Mouse (Mus musculus) left cerebral cortex, adult 2 months (tissue): ENCODE data around the gene Gm10645. TPM values are rescaled to one million over a fixed set of nuclear protein-coding genes. Genes with fewer than 3 reads are reported as not detected.

Experiments used
- DNase-seq, 2 experiments: peaks; one replicate each; pipeline ENCODE4 v3.0.0; 2021 to 2022; ENCODE audit warnings: low spot score in 2 of 2, mixed read lengths in 1 of 2; ENCODE audit errors: extremely low spot score in 1 of 2
- H3K27ac ChIP-seq: fragments of 200-600 bp; 2 replicates; pipeline ENCODE4 v1.8.1; 2022
- H3K4me3 ChIP-seq: fragments of 200-600 bp; 2 replicates; pipeline ENCODE4 v1.8.1; 2022
- CTCF ChIP-seq: fragments of 200-600 bp; IDR thresholded peaks from 2 replicates; pipeline ENCODE4 v1.8.1; 2022; ENCODE audit warnings: antibody characterized with exemption, mild to moderate bottlenecking, moderate library complexity
- intact Hi-C: fragments of 180-260 bp; cut with DNase I; formaldehyde crosslinking; loops from one replicate; pipeline ENCODE4 v1.15.1; 2025
- total RNA-seq, 2 experiments: library from RNA; stranded (reverse); gene quantifications; 2 replicates each; pipeline ENCODE4 v1.2.3; 2021

Gm10645 gene
- total RNA-seq, 2 experiments from 2014 or later, result 1.5 to 1.8 TPM

DNA sequence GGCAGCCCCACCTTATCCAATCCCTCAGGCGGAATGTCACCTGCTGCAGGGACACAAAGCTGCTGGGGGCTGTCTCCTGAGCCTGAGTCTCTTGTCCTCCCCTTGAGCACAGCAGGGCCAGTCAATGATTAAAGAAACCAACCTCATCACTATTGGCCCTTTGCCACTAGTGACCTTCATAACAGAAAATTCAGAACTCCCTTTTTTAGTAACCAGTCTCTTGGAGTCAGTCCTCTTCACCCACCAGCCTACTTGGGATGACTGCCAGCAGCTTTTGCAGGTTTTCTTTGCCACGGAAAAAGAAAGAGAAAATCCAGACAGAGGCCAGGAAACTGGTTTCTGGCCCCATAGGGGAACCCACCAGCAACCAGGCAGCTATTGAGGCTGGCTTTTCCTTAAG lies 30.9 kb downstream of the Gm10645 start:
- DNase-seq, result no peak
- no peak for TF ChIP-seq CTCF
- intact Hi-C loops, result no loop called here
- H3K27ac ChIP-seq, result no peak overlapping the region
- no peak overlapping the region for H3K4me3 ChIP-seq

Other genes starting within 250 kb of the Gm10645 start
- gene Tbc1d9, start 818 bp downstream of the Gm10645 start, total RNA-seq, result 100 to 1,000 TPM in 1 of 2 experiments, 10 to 100 TPM in 1; 99.1 to 102 TPM
- not detected for gene Ucp1, start 124.2 kb upstream of the Gm10645 start, total RNA-seq
- 10 to 100 TPM; 12.1 to 12.7 TPM for gene Elmod2, start 166.3 kb upstream of the Gm10645 start, total RNA-seq
- gene Mgat4d, start 182.3 kb upstream of the Gm10645 start, total RNA-seq, result not detected
- gene Clgn, start 223.7 kb upstream of the Gm10645 start, total RNA-seq, result 1 to 10 TPM; 8.7 to 8.8 TPM